Mouse (Mus musculus) adrenal gland, adult (tissue): ENCODE data around the gene Mob4.

Experiments used
- DNase-seq, 2 experiments: peaks; one replicate each; pipeline ENCODE4 v3.0.0; 2022 to 2023; ENCODE audit warnings: low spot score in 1 of 2; ENCODE audit not compliant: inconsistent age in 2 of 2

Mob4 gene

DNA sequence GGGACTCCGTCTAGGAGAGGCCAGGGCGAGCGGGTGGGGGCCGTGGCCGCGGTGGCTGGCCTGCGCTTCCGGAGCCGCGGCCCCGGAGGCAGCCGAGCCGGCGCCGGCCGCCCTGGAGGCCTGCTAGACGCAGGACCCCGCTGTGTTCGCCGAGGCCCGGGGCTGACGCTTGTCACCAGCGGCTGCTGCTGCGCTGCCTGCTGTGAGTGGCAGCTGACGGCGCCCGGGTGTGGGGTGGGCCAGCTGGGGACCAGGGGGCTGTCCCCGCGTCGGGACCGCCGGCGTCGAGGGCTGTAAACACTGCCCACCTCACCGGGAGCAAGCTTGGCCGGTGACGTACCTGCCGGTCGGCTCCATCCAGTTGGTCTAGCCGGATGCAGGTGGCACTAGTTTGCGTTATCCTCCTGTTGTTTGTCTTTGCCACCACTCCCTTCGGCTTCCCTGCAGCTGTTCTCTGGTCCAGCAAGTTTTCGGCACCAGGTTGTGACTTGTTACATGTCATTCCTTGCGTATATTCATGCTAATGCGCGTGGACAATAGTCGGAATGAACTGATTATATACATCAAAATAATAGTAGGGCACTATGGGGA, 488 bp downstream of the Mob4 start:
- DNase-seq = no peak

DNA sequence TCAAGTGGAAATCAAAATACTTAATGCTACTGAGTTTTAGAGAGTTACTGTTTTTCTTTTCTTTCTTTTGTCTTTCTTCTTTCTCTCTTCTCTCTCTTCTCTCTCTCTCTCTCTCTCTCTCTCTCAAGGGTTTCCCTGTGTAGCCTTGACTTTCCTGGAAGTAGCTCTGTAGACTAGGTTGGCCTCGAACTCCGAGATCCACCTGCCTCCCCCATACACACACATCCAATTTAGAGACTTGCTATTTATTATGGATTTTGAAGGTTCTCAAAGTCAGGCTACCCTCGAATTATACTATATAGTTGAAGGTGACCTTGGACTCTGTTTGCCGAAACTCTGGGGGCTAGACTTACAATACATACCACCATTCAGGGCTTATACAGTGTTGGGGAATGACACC, 1.3 kb downstream of the Mob4 start:
- peak in 1 of 2 experiments; percentile 68 for DNase-seq

DNA sequence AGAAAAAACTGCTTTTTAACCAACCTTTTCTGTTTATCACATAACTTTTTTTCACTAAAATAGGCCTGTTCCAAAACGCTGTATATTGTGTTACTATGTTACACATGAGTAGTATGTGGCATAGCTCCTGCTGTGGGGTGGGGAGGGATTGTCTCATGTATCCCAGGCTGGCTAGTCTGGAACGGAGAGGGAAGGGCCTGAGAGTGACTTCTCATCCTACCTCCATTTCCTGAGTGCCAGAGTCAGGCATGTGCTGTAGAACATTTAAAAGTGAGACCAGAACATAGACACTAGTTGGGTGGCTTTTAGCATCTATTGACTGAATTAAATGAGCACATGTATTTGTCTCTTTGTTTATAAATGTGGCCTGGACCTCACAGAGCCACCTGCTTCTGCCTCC, 2.1 kb downstream of the Mob4 start:
- DNase-seq = peak; percentile 27 to 79

DNA sequence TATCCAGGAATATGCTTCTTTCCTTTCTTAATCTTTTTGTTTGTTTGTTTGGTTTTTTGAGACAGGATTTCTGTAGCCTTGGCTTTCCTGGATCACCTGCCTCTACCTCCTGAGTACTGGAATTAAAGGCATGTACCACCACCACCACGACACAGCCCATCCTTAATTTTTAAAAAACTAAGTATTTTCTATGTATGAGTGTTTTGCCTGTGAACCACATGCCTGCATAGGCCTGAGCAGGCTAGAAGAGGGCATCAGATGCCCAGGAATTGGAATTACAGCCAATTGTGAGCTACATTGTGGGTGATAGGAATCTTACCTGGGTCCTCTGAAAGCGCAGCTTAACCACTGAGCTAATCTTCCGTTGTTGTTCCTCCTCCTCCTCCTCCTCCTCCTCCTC, 3.3 kb downstream of the Mob4 start:
- DNase-seq = peak in 1 of 2 experiments; percentile 54

DNA sequence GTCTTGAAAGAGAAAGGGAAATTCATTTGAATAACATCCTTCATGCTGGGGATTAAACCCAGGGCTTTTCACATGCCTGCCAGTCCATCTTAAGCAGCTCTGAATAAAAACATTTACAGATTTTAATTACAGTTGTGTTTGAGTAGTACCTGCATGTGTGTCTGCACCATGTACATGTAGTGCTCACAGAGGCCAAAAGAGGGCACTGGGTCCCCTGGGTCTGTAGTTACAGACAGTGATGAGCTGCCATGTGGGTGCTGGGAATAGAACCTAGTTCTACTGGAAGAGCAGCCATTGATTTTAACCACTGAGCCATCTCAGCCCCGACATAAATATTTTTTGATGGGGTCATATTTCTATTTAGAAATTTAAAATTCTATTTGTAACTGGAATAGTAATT, 4.8 kb downstream of the Mob4 start:
- DNase-seq = peak in 1 of 2 experiments; percentile 71

DNA sequence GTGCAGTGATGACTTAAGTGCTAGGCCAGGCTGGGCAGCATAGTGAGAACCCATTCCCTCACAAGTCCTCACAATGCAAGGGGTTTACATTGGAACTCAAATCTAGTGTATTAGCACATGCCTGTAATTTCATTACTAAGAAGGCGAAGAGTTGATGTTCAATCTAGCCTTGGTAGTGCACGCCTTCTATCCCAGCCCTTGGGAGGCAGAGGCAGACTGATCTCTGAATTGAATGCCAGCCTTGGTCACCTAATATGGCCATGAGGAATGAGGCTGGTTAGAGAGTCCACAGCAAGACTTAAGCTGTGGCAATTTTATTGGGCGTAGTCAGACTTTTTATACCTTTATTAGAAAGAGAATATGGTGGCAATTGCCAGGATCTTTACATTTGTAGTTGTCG, 13.3 kb downstream of the Mob4 start:
- DNase-seq = peak in 1 of 2 experiments; percentile 60

DNA sequence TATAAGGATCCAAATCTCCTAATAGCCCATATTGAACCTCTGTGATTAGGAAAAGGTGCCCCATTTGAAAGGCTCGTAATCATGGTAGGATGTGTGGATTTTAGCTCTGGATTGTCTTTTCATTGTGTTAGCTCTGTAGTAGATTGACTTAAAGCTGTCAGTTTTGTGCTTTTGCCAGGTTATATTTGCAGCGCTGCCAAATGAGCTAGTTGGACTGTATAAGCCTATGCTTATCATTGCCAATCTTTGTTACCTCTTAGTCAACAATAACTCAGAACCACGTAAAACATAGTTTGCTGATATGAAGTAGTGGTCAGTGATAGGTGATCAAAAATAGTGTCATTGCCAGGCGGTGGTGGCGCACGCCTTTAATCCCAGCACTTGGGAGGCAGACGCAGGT, 14.5 kb downstream of the Mob4 start:
- peak in 1 of 2 experiments; percentile 60 for DNase-seq

DNA sequence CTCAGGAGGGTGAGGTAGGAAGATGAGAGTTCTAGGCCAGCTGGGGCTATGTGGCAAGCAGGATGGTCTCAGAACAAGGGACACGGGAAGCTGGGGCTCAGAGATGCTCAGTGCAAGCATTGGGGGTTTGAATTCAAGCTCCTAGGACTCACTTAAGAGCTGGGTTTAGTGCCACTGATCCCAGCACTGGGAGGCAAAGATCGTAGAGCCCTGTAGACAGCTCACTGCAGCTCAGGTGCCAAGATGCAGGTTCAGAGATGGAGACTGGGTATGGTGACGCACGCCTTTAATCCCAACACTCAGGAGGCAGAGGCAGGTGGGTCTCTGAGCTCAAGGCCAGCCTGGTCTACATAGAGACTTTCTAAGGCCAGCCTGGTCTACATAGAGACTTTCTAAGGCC, 26.3 kb downstream of the Mob4 start:
- DNase-seq = peak in 1 of 2 experiments; percentile 55

DNA sequence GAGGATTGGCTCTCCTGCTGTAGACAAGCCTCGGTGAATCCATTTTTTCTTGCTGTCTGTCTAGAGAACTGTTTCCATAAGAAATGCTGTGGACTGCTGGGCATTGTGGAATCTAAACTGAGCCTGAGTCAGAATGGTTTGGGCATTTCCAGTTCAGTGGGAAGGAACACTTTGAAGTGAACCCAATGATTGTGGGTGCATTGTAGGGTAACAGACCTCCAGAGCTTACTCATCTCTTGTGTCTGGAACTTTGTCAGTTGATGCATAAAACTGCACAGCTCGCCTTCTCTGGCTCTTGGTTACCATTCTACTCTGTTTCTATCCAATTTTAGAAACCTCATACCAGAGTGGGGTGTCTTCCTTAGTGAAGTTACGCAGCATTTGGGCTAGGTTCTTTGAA, 27.2 kb downstream of the Mob4 start:
- DNase-seq = peak in 1 of 2 experiments; percentile 50

DNA sequence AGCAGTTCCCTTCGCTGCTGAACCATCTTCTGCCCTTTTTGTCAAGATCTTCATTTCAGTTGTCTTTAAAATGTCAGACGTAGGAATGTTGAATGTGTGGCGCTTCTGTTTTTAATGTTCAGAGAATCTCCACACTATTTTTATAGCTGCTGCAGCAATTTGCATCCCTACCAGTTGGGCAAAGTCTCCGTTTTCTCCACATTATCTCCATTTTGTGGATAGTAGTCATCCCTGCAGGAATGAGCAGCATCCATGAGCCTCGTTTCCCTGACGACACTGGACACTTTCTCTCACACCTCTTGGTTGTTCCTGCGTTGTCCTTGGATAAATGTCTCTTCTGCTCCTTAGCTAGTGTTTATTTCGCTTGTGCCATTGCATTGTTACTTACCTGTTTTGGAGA, 27.8 kb downstream of the Mob4 start:
- no peak for DNase-seq

DNA sequence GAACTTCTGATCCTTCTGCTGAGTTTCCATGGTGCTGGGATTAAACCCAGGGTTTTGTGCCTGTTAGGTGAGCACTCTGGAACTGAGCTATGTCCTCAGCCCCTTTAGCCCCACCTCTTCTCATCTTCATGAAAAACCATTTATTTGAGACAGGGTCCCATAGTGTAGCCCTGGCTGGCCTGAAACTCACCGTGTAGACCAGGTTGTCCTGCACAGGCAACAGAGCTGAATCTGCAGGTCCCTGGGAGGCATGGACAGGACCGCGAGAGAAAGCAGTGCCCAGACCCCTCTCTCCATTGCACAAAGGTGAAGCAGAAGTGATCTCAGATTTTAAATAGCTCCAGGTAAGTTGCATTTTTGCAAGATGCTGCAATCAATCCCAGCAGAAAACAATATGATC, 29.2 kb downstream of the Mob4 start:
- peak in 1 of 2 experiments; percentile 68 for DNase-seq

DNA sequence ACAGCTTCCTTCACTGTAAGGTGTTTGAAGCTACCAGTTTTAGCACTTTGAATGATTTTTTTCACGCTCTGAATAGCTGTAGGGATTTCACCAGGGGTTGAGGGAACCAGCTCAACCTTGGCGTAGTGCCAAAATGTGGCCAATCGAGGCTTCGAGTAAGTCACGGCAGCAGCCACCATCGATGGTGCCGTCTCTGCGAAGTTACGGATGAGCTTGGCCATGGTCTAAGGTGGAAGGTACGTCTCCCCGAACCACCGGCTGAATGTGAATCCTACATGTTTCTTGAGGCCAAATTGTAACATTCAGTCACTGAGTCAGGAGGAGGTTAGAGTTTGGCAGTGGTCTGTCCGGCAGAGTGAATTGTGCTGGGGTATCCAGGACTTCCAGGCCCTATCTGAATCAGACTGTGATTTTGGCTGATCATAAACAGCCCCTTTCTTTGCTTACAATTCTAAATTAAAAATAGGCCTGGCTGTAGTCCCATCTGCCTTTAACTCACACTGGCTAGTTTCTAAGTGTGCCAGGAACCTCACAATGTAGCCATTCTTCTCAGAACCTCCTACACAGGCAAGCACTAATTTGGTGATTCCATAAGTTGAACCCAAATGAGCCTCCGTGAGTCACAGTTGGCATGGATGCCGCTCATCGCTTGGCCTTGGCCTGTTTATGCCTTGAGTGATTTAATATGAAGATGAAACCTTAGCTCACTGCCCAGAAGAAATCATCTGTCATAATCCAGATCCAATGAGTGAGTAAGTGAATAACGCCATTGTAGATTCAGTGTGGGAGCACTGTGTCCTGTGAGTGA, 30.0 kb downstream of the Mob4 start:
- peak; percentile 89 to 96 for DNase-seq

DNA sequence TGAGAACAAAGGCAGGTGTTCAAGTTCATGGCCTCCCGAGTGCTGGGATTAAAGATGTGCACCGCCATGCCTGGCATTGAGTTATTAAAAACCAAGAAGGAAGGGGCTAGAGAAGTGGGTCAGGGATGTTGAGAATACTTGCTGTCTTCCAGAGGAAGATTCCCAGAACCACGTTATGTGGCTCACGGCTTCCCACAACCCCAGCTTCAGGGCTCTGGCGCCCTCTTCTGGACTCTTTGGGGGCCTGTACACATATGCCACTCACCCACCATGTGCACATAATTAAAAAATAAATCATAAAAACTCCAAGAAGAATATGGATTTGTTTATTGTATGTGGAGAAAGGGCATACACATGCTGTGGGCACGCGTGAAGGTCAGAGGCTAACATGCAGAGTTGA, 30.9 kb downstream of the Mob4 start:
- DNase-seq = peak; percentile 69 to 89

DNA sequence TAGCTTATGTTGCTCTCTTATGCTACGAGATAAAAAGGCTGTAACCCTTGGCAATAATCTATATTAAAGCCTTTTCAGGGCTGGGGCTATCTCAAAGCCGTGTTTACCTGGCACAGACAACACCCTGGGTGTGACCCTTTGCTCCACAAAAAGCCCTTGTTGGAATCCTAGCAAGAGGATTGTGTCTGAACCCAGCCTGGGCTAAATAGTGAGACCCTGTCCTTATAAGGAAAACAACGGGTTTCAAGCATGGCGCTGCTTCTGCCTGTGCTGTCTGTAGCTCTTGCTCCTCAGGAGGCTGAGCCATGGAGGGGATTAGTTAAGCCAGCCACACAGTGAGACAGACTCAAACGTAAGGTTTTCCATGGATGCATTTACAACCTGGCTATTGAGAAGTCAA, 31.8 kb downstream of the Mob4 start:
- DNase-seq = no peak

DNA sequence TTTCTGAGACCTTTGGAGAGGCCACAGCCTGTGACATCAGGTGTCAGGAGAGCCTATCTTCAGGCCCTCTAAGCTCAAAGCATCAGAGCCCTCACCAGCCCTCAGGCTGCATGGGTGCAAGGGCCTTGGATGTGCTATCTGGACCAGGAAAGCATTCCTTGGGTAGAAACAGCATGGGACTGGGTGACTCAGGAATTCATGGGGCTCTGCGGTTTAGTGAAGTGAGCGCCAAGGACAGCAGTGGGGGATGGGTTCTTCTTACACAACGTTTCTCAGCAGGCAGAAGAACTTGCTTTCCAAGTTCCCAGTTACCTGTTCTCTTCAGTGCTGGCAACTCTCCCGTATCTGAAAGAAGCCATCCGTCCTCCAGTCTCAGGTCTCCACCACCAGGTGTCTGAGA, 33.0 kb downstream of the Mob4 start:
- peak; percentile 72 to 86 for DNase-seq

DNA sequence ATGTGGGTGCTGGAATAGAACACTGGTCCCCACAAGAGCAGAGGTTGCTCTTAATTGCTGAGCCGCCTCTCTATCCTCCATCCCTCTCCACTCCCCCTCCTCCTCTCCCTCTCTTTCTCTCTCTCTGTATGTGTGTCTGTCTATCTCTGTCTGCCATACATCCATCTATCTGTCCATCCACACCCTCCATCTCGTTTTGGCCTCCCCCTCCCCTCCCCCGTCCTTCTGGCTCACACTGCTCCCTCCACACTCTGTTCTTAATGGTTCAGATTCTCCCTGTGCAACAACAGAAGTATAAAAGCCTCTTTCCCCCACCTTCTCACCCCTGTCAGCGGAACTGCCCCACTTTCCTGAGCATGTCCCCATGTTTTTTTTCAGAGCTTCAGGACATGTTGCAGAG, 36.5 kb downstream of the Mob4 start:
- DNase-seq = no peak

DNA sequence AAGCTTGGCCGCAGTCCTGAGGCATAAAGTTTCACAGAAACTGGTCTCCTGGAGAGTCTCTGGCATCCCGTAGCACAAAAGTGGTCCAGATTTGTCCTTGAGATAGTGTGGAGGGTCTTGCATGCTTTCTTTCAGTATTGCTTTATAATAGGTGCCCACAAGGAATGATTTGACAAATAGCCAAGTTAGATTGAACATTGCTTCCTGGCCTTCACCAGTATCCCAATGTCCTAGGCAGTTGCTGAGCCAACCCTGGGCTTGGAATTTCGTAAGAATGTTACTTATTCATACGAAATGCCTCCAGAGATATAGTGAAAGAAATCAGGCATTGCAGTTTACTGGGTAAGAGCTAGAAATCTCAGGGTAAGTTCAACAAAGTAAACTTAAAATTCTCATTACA, 37.6 kb downstream of the Mob4 start:
- DNase-seq = peak in 1 of 2 experiments; percentile 71

DNA sequence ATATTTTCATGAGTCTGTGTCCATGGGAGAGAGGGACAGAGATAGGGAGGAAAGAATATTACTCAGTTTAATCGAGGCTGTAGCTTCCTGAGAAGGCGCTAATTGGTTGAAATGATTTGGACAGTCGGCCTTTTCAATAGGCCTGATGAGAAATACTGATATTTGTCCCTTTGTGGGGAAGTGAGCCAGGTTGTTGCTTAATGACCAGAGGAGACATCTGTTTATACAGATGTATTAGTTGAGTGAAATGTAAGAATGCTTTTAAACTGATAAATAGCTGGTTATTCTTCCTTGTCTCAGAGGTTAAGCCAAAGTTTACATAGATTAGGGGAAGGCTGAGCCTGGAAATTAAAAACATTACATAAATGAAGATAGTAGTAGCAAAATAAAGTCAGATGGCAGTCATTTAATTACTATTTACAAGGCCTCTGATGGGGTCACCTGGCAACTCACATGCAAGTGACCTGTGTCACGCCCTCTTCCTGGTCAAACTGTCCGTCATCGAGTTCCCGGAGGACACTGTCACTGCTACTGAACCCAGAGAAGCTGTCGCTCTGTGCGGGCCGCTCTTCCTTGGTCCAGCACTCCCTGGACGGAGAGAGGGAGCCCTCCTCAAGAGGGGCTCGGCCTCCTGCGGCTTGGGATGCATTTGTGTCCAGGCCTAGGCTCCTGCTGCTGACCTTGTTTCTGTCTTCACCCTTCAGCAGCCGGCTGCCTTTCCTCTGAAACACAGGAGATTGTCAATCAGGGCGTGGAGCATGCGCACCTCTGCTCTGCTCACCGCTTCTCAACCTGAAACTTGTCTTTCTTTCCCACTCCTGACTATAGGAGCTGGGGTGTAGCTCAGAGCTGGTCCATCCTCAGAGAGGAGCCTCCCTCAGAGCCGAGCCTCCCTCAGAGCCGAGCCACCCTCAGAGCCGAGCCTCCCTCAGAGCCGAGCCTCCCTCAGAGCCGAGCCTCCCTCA, 40.6 kb downstream of the Mob4 start:
- peak in 1 of 2 experiments; percentile 48 for DNase-seq

DNA sequence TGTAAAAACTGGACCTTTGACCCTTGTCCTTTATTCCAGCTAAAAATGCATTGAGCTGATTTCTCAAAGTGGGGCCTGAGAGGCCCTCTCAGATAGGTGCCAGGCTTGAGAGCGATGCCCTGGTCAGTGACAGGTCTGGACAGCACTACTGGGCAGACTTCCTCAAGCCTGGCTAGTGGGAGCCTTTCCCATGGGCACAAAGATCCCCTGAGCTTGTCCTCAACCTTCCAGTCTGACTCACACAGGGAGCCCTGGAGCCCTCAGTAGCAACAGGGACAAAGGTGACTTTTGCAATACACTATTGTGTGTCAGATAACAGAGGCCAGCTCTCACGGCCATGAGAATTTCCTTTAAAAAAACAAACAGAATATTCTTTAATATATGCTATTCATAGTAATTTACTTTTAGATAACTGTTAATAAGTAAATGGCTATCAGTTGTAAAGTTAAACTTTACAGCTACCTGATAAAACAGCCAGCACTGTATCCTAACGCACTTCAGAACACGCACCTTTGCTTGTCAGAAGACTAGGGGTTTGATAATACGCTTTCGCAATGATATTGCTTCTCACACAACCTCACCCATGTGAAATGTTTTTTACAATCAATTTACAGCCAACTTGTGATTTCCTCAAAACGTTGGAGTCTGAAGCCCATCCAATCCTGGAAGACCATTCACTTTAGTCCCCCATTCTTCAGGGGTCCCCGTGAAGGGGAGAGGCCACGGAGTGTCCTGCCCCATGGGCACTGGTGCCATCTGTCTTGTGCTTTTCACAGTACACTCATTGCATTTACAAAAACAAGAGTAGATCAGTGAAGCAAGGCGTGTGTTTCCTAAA, 42.9 kb downstream of the Mob4 start:
- peak; percentile 53 to 90 for DNase-seq

DNA sequence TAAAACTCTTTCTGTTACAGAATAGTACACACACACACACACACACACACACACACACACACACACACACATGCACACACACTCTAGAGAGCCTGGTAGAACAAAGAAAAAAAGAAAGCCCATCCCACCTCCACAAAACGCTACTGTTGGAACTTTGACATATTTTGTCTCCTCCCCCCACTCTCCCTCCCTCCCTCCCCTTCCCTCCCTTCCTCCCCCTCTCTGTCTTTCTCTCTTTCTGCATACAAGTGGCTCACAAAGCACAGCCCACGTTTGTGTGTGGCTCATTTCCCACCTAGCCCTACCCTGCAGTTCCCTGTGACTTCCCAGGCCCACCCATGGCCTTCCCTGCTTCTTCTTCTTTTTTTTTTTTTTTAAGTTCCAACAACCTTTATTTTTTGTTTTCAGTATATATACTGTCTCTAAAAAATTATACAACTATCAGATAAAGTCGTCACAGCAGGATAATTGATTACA, 43.6 kb downstream of the Mob4 start:
- DNase-seq = no peak
